Mouse (Mus musculus): ENCODE results near the gene Mturn. TPM values are rescaled to one million over a fixed set of nuclear protein-coding genes. Genes with fewer than 3 reads are reported as not detected.

The Mturn gene
- 4.2 and 6.4 TPM in 2 replicates for total RNA-seq (2012; rRNA removed)

GRCm38 (mm10) chr6:54680891-54681745 is at the start of gene Mturn:
Gene Mturn, plus strand, starts transcription at chr6:54681624.
- Histone ChIP-seq H3K36me3 (ENCODE audit: control insufficient read depth, insufficient read depth, low read length, poor library complexity, severe bottlenecking) (no peaks in the 10 kb centered on the region), H3K27ac (ENCODE audit: insufficient read depth, low read depth, low read length, poor library complexity, severe bottlenecking) (no peak within 1 kb of the TSS), H3K9ac (ENCODE audit: insufficient read depth, low read depth, low read length, poor library complexity, severe bottlenecking) (peak within 1 kb of the TSS; percentile 72), H3K9me3 (ENCODE audit: control insufficient read depth, insufficient read depth, low read depth, low read length) (no peaks in the 10 kb centered on the region), H3K4me1 (ENCODE audit: control insufficient read depth in 2 of 2, insufficient read depth in 2 of 2, low read length in 2 of 2, poor library complexity in 1 of 2) (peaks cover 0 to 5% of the 10 kb centered on the region in 2 experiments; a peak in 2 of 4 replicates), H3K4me3 (ENCODE audit: insufficient read depth in 1 of 2, low read depth in 1 of 2, low read length in 2 of 2, poor library complexity in 1 of 2, severe bottlenecking in 1 of 2) (peak within 1 kb of the TSS; percentile 86 to 95)
- no peak for TF ChIP-seq HCFC1 (IDR thresholded peaks at IDR 0.05; ENCODE audit: borderline replicate concordance, insufficient read depth, low read length)
- TF ChIP-seq ZC3H11A (IDR thresholded peaks at IDR 0.05; ENCODE audit: borderline replicate concordance, low read depth, low read length): no peak
- TF ChIP-seq ZNF384 (IDR thresholded peaks at IDR 0.05; ENCODE audit: low read depth, low read length): no peak
- TF ChIP-seq MAFK (IDR thresholded peaks at IDR 0.05; ENCODE audit: insufficient read depth, low read depth, low read length): no peak
- TF ChIP-seq CHD2 (IDR thresholded peaks at IDR 0.05; ENCODE audit: low read depth, low read length): no peak
- DNase-seq (ENCODE audit: low read depth, low spot score): peak; percentile 85
- in situ Hi-C loops (cut with MboI; ENCODE audit: low sequenced_read_pairs in 2 of 2, unreplicated experiment in 2 of 2): no loop called here

- H3K9me3 ChIP-seq (ENCODE audit: control insufficient read depth, insufficient read depth, low read depth, low read length): no peaks in the 10 kb centered on the region
- no peak overlapping the region for H3K9ac ChIP-seq (ENCODE audit: insufficient read depth, low read depth, low read length, poor library complexity, severe bottlenecking)
- TF ChIP-seq HCFC1 (IDR thresholded peaks at IDR 0.05; ENCODE audit: borderline replicate concordance, insufficient read depth, low read length) (no peak), ZNF384 (IDR thresholded peaks at IDR 0.05; ENCODE audit: low read depth, low read length) (no peak), CHD2 (IDR thresholded peaks at IDR 0.05; ENCODE audit: low read depth, low read length) (no peak), ZC3H11A (IDR thresholded peaks at IDR 0.05; ENCODE audit: borderline replicate concordance, low read depth, low read length) (no peak), MAFK (IDR thresholded peaks at IDR 0.05; ENCODE audit: insufficient read depth, low read depth, low read length) (no peak)
- no peaks in the 10 kb centered on the region for H3K4me1 ChIP-seq (ENCODE audit: control insufficient read depth in 2 of 2, insufficient read depth in 2 of 2, low read length in 2 of 2, poor library complexity in 1 of 2)
- no peaks in the 10 kb centered on the region; the same call in 1 of the 2 replicates for H3K36me3 ChIP-seq (ENCODE audit: control insufficient read depth, insufficient read depth, low read length, poor library complexity, severe bottlenecking)
- H3K27ac ChIP-seq (ENCODE audit: insufficient read depth, low read depth, low read length, poor library complexity, severe bottlenecking): no peak overlapping the region
- DNase-seq (ENCODE audit: low read depth, low spot score): no peak
- H3K4me3 ChIP-seq (ENCODE audit: insufficient read depth in 1 of 2, low read depth in 1 of 2, low read length in 2 of 2, poor library complexity in 1 of 2, severe bottlenecking in 1 of 2): no peak overlapping the region
- in situ Hi-C loops (cut with MboI; ENCODE audit: low sequenced_read_pairs in 2 of 2, unreplicated experiment in 2 of 2): no loop called here
Measured at GRCm38 (mm10) chr6:54639877-54640276, 41.5 kb upstream of the Mturn start.

- no peak overlapping the region for H3K9ac ChIP-seq (ENCODE audit: insufficient read depth, low read depth, low read length, poor library complexity, severe bottlenecking)
- TF ChIP-seq ZNF384 (IDR thresholded peaks at IDR 0.05; ENCODE audit: low read depth, low read length) (no peak), HCFC1 (IDR thresholded peaks at IDR 0.05; ENCODE audit: borderline replicate concordance, insufficient read depth, low read length) (no peak), ZC3H11A (IDR thresholded peaks at IDR 0.05; ENCODE audit: borderline replicate concordance, low read depth, low read length) (no peak), CHD2 (IDR thresholded peaks at IDR 0.05; ENCODE audit: low read depth, low read length) (no peak), MAFK (IDR thresholded peaks at IDR 0.05; ENCODE audit: insufficient read depth, low read depth, low read length) (no peak)
- no peaks in the 10 kb centered on the region for H3K9me3 ChIP-seq (ENCODE audit: control insufficient read depth, insufficient read depth, low read depth, low read length)
- no peak overlapping the region for H3K27ac ChIP-seq (ENCODE audit: insufficient read depth, low read depth, low read length, poor library complexity, severe bottlenecking)
- no peak overlapping the region for H3K4me3 ChIP-seq (ENCODE audit: insufficient read depth in 1 of 2, low read depth in 1 of 2, low read length in 2 of 2, poor library complexity in 1 of 2, severe bottlenecking in 1 of 2)
- in situ Hi-C loops (cut with MboI; ENCODE audit: low sequenced_read_pairs in 2 of 2, unreplicated experiment in 2 of 2): no loop called here
- no peaks in the 10 kb centered on the region; the same call in 1 of the 2 replicates for H3K36me3 ChIP-seq (ENCODE audit: control insufficient read depth, insufficient read depth, low read length, poor library complexity, severe bottlenecking)
- no peaks in the 10 kb centered on the region for H3K4me1 ChIP-seq (ENCODE audit: control insufficient read depth in 2 of 2, insufficient read depth in 2 of 2, low read length in 2 of 2, poor library complexity in 1 of 2)
- DNase-seq (ENCODE audit: low read depth, low spot score): no peak
Measured at GRCm38 (mm10) chr6:54641953-54642352, 39.5 kb upstream of the Mturn start.

GRCm38 (mm10) chr6:54643181-54643580 is 38.2 kb upstream of the Mturn start:
- H3K9me3 ChIP-seq (ENCODE audit: control insufficient read depth, insufficient read depth, low read depth, low read length): no peaks in the 10 kb centered on the region
- H3K4me1 ChIP-seq (ENCODE audit: control insufficient read depth in 2 of 2, insufficient read depth in 2 of 2, low read length in 2 of 2, poor library complexity in 1 of 2): no peaks in the 10 kb centered on the region
- H3K4me3 ChIP-seq (ENCODE audit: insufficient read depth in 1 of 2, low read depth in 1 of 2, low read length in 2 of 2, poor library complexity in 1 of 2, severe bottlenecking in 1 of 2): no peak overlapping the region
- in situ Hi-C loops (cut with MboI; ENCODE audit: low sequenced_read_pairs in 2 of 2, unreplicated experiment in 2 of 2): no loop called here
- no peak overlapping the region for H3K27ac ChIP-seq (ENCODE audit: insufficient read depth, low read depth, low read length, poor library complexity, severe bottlenecking)
- DNase-seq (ENCODE audit: low read depth, low spot score): no peak
- H3K9ac ChIP-seq (ENCODE audit: insufficient read depth, low read depth, low read length, poor library complexity, severe bottlenecking): no peak overlapping the region
- TF ChIP-seq ZC3H11A (IDR thresholded peaks at IDR 0.05; ENCODE audit: borderline replicate concordance, low read depth, low read length) (no peak), MAFK (IDR thresholded peaks at IDR 0.05; ENCODE audit: insufficient read depth, low read depth, low read length) (no peak), CHD2 (IDR thresholded peaks at IDR 0.05; ENCODE audit: low read depth, low read length) (no peak), HCFC1 (IDR thresholded peaks at IDR 0.05; ENCODE audit: borderline replicate concordance, insufficient read depth, low read length) (no peak), ZNF384 (IDR thresholded peaks at IDR 0.05; ENCODE audit: low read depth, low read length) (no peak)
- H3K36me3 ChIP-seq (ENCODE audit: control insufficient read depth, insufficient read depth, low read length, poor library complexity, severe bottlenecking): no peaks in the 10 kb centered on the region; the same call in 1 of the 2 replicates
